In genomic region chr9:14379769-14380385, GRCm38 (mm10) we compare ENCODE assay signal across 8 mouse cellular contexts. TPM values are rescaled to one million over a fixed set of nuclear protein-coding genes. Genes with fewer than 3 reads are reported as not detected.
A peak's percentile ranks its signal among the peaks of the same experiment; 100 is the strongest.
DNase-seq lines count a peak whose midpoint lies in the region; ATAC-seq and TF ChIP-seq lines count a peak whose summit lies in the region.

No protein-coding gene starts in this region.

- peak overlapping the region; percentile 98 for H3K4me2 ChIP-seq in heart, embryonic 11.5 days
- peak overlapping the region; percentile 97 for H3K4me2 ChIP-seq in forebrain, embryonic 15.5 days (replicated peaks)
- H3K4me2 ChIP-seq in liver, embryonic 14.5 days (ENCODE audit: low read depth), result peak overlapping the region; percentile 80

- TF ChIP-seq EP300 in ES-Bruce4 (IDR thresholded peaks at IDR 0.05; ENCODE audit: insufficient read depth, low read depth, low read length), result no peak
- TF ChIP-seq EP300 in liver, embryonic 14.5 days (IDR thresholded peaks at IDR 0.05; ENCODE audit: low read depth), result no peak

- H3K9ac ChIP-seq in heart, embryonic 11.5 days (ENCODE audit: low read depth, low read length), result peak overlapping the region; percentile 77
- H3K9ac ChIP-seq in ES-Bruce4 (ENCODE audit: low read depth, poor library complexity, severe bottlenecking), result peak overlapping the region; percentile 51; the same call in 1 of the 2 replicates
- H3K9ac ChIP-seq in forebrain, embryonic 15.5 days (replicated peaks), result peak overlapping the region; percentile 89
- peak overlapping the region; percentile 93 for H3K9ac ChIP-seq in liver, embryonic 14.5 days (replicated peaks)

- H3K36me3 ChIP-seq in heart, embryonic 11.5 days (ENCODE audit: control insufficient read depth, insufficient read depth, low read length), result no peaks in the 10 kb centered on the region
- H3K36me3 ChIP-seq in ES-Bruce4 (ENCODE audit: control insufficient read depth, insufficient read depth, low read length, poor library complexity, severe bottlenecking), result no peaks in the 10 kb centered on the region
- H3K36me3 ChIP-seq in forebrain, embryonic 15.5 days, result no peaks in the 10 kb centered on the region
- H3K36me3 ChIP-seq in liver, embryonic 14.5 days (replicated peaks; ENCODE audit: control insufficient read depth, insufficient read depth, low read depth), result peaks cover 24% of the 10 kb centered on the region

- 18% methylated on average over 8 of the region's 8 CpGs for WGBS in heart, embryonic 11.5 days (ENCODE audit: insufficient replicate concordance)
- WGBS in forebrain, embryonic 15.5 days, result 27% methylated on average over 8 of the region's 8 CpGs
- 23% methylated on average over 8 of the region's 8 CpGs for WGBS in liver, embryonic 14.5 days (ENCODE audit: insufficient replicate concordance)

- H3K4me3 ChIP-seq in heart, embryonic 11.5 days (ENCODE audit: low read depth, low read length), result peak overlapping the region; percentile 64
- H3K4me3 ChIP-seq in ES-Bruce4 (ENCODE audit: low read depth, low read length), result peak overlapping the region; percentile 70
- peak overlapping the region; percentile 93 for H3K4me3 ChIP-seq in forebrain, embryonic 15.5 days
- peak overlapping the region; percentile 94 to 95 for H3K4me3 ChIP-seq in liver, embryonic 14.5 days (ENCODE audit: insufficient read depth in 1 of 2, low read depth in 2 of 2, low read length in 2 of 2)

- H3K4me1 ChIP-seq in heart, embryonic 11.5 days (ENCODE audit: control insufficient read depth, insufficient read depth, low read length), result peaks cover 16% of the 10 kb centered on the region
- no peaks in the 10 kb centered on the region for H3K4me1 ChIP-seq in ES-Bruce4 (ENCODE audit: control insufficient read depth, insufficient read depth, low read length)
- H3K4me1 ChIP-seq in forebrain, embryonic 15.5 days, result peaks cover 15% of the 10 kb centered on the region
- H3K4me1 ChIP-seq in liver, embryonic 14.5 days (replicated peaks; ENCODE audit: control insufficient read depth in 2 of 2, insufficient read depth in 2 of 2, low read length in 1 of 2), result peaks cover 25 to 42% of the 10 kb centered on the region in 2 experiments

- H3K9me3 ChIP-seq in heart, embryonic 11.5 days (replicated peaks; ENCODE audit: control insufficient read depth, low read length), result no peaks in the 10 kb centered on the region
- no peaks in the 10 kb centered on the region for H3K9me3 ChIP-seq in ES-Bruce4 (replicated peaks; ENCODE audit: control insufficient read depth, insufficient read depth, low read length, poor library complexity, severe bottlenecking)
- H3K9me3 ChIP-seq in forebrain, embryonic 15.5 days, result no peaks in the 10 kb centered on the region
- no peaks in the 10 kb centered on the region for H3K9me3 ChIP-seq in liver, embryonic 14.5 days (ENCODE audit: control insufficient read depth, low read length)

- TF ChIP-seq POLR2A in ES-Bruce4 (IDR thresholded peaks at IDR 0.05; ENCODE audit: insufficient read depth, low read length), result no peak

- peak overlapping the region; percentile 60 for H3K27ac ChIP-seq in heart, embryonic 11.5 days (ENCODE audit: low read depth, low read length)
- H3K27ac ChIP-seq in ES-Bruce4 (ENCODE audit: insufficient read depth, low read length), result no peak overlapping the region
- no peak overlapping the region for H3K27ac ChIP-seq in forebrain, embryonic 15.5 days (replicated peaks)
- H3K27ac ChIP-seq in liver, embryonic 14.5 days, result peak overlapping the region; percentile 64

- DNase-seq in heart, postnatal 4 days, result no peak
- no peak for DNase-seq in liver, embryonic 14.5 days (ENCODE audit: low read depth in 3 of 3, low spot score in 3 of 3)
- no peak for DNase-seq in left cerebral cortex, adult 11 months (ENCODE audit: low spot score)
- DNase-seq in cerebellum, postnatal 4 days (ENCODE audit: low spot score in 2 of 2), result no peak
- DNase-seq in cerebellum, postnatal 10 days, result no peak

- TF ChIP-seq CTCF in ES-Bruce4 (IDR thresholded peaks at IDR 0.05; ENCODE audit: low read depth, low read length), result no peak
- no peak for TF ChIP-seq CTCF in liver, embryonic 14.5 days (IDR thresholded peaks at IDR 0.05; ENCODE audit: low read depth)

- H3K27me3 ChIP-seq in heart, embryonic 11.5 days (ENCODE audit: control insufficient read depth, insufficient read depth, low read length), result no peaks in the 10 kb centered on the region
- no peaks in the 10 kb centered on the region for H3K27me3 ChIP-seq in ES-Bruce4 (ENCODE audit: control insufficient read depth, insufficient read depth, low read length, poor library complexity, severe bottlenecking)
- no peaks in the 10 kb centered on the region for H3K27me3 ChIP-seq in forebrain, embryonic 15.5 days
- no peaks in the 10 kb centered on the region for H3K27me3 ChIP-seq in liver, embryonic 14.5 days (ENCODE audit: control insufficient read depth, insufficient read depth, low read length)

- ATAC-seq in heart, embryonic 11.5 days (replicated peaks; ENCODE audit: insufficient number of reproducible peaks, low FRiP score, low TSS enrichment), result no peak
- no peak for ATAC-seq in forebrain, embryonic 15.5 days (replicated peaks)
- no peak for ATAC-seq in liver, embryonic 14.5 days (ENCODE audit: insufficient read depth)

RNA-seq across cellular contexts. Expression of gene Endod1, which starts 1.4 kb away (rescaled TPM):
- polyA plus RNA-seq in heart, embryonic 11.5 days (2014; fragmentation: Nextera tagmentation; extraction: Ambion mirVana), result 11.5 and 12.9 TPM in 2 replicates
- total RNA-seq in heart, postnatal 4 days (2021), result 10 to 100 TPM; 13.3 to 14.6 TPM
- 12.2 and 14.5 TPM in 2 replicates for polyA plus RNA-seq in ES-Bruce4 (2011; ENCODE audit: insufficient read depth, insufficient read length, low read depth, missing spikeins)
- 7.4 and 10.4 TPM in 2 replicates for polyA plus RNA-seq in forebrain, embryonic 15.5 days (2015; fragmentation: Nextera tagmentation; extraction: Ambion mirVana)
- polyA plus RNA-seq in liver, embryonic 14.5 days (2012; rRNA removed), result 18.8 and 22.3 TPM in 2 replicates
- polyA plus RNA-seq in liver, embryonic 14.5 days (2014; fragmentation: Nextera tagmentation; extraction: Ambion mirVana), result 41.8 and 42.3 TPM in 2 replicates

Comparison
In these comparisons a context has a peak if more than half of its experiments do, and no peak if none do; other contexts are left out.
1. H3K27ac ChIP-seq: peak in heart, embryonic 11.5 days (single experiment) and liver, embryonic 14.5 days (single experiment); none in ES-Bruce4 (single experiment) and forebrain, embryonic 15.5 days (single experiment).
2. Peak in every context shown above with its lines, with median percentiles within 50 percentile points of each other: H3K4me2 ChIP-seq, H3K4me3 ChIP-seq and H3K9ac ChIP-seq.